Mouse (Mus musculus): ENCODE results near the gene Jazf1.

Jazf1 gene

GRCm38 (mm10) chr6:52956131-52956530 lies 112.3 kb downstream of the Jazf1 start:
- CTCF ChIA-PET: no interaction called here

- CTCF ChIA-PET: no interaction called here
These were observed 113.1 kb downstream of the Jazf1 start for GRCm38 (mm10) chr6:52955304-52955703.

DNA sequence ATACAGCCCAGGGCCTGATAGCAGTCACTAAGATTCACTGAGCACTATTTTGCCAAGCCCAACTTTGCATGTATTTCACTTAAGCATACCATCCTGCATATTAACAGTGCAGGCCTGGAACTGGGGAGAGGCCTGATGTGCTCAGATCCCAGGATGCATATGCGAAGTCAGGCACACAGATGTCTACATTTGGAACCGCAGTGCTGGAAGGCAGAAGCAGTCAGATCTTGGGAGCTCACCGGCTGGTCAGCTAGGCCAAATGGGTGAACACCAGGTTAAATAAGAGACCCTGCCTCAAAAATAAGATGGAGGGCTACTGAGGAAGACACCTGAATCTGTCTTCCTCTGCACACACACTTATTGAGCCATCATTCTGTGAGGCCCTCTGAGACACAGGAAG lies 113.6 kb downstream of the Jazf1 start:
- CTCF ChIA-PET: no interaction called here

- CTCF ChIA-PET: no interaction called here
These were observed 114.0 kb downstream of the Jazf1 start for GRCm38 (mm10) chr6:52954441-52954840.

- CTCF ChIA-PET: no interaction called here
These were observed 115.9 kb downstream of the Jazf1 start for GRCm38 (mm10) chr6:52952526-52952900.

DNA sequence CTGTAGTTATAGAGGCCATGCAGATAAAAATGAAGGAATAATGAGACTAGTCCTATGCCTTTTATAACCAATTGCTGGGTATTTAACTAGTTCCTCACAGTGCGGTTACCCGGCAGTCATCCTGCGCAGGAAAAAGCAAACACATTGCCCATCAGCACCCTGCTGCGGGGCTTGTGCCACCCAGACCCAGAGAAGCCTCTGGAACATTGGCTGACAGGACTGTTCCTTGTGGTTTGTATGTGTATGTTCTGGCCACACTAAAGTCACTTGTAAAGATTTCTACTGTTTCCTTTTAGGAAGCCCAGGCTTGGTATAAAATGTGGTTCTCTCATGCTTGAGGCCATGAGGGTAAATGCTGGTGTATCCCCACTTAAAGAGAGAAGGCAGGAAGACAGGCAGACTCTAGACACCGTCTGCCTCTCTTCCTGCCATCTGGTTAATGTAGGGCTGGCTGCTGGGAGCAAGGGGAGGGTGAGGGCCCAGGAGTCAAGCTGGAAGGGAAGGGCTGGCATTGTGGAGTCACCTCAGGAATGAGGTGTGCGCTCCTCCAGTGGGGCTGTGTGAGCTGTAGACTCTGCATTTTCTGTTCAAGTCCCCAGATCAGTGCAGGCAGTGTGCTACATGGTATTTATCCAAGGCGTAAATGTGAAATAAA lies 116.4 kb downstream of the Jazf1 start:
- CTCF ChIA-PET: no interaction called here

DNA sequence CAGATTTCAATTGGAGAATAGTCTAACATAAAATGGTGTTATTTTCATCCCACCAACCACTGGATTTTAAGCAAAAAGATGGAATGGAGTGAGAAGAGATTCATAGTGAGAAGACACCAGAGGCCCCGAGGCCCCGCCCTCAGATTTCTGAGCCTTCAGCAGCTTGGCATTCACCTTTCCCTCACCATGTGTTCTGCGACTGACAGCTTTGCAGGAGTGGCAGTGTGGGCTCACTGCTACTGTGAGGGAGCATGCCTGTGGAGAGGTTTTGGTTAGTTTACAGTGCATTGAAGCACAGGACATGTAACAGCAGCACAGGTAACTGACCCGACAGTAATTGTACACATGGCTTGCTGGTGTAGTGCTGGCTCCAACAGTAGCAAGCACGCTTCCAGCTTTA lies 118.1 kb downstream of the Jazf1 start:
- CTCF ChIA-PET: no interaction called here

DNA sequence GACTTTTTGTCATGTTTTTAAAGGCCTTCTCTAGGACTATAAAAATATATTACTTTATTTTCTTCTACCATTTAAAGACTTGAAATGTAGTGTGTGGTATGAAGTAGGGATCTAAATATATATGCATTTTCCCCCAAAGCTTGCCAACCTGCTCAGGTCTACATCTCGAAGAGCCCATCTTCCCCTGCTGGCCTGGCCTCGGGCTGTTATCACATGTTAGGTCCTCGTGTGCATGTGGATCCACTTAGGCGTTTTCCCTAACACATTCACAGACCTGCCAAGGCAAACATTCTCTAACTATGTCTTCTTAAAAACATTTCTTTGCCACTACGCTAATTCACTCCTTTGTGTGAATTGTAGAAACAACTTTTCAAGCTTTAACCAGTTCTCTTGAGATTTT lies 125.9 kb downstream of the Jazf1 start:
- CTCF ChIA-PET: no interaction called here

- CTCF ChIA-PET: interaction anchor here (0.5 kb wide), 1 partner anchor 1418 kb away, joined by 6 read pairs; no protein-coding TSS in a partner anchor
These were observed 126.3 kb downstream of the Jazf1 start for GRCm38 (mm10) chr6:52942101-52942500.

DNA sequence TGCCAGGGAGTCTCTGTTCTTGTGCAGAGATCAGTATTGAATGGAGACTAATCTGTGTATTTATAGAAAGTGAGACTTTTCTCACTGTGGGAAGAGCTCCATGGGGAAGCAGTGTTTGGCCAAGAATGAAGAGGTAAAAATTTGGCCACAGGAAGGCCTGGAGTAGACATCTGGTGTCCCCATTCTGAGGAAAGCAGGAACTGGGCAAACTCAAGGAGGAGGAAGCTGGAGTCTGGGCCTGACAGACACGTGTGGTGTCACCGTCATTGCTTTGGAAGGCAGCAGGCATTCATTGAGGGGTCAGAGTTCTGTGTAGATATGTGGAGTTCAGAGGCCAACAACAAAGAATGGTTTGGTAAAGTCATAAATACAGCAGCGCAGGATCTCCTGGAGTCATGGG lies 130.5 kb downstream of the Jazf1 start:
- CTCF ChIA-PET: no interaction called here

GRCm38 (mm10) chr6:52936995-52937394 lies 131.4 kb downstream of the Jazf1 start:
- CTCF ChIA-PET: no interaction called here

DNA sequence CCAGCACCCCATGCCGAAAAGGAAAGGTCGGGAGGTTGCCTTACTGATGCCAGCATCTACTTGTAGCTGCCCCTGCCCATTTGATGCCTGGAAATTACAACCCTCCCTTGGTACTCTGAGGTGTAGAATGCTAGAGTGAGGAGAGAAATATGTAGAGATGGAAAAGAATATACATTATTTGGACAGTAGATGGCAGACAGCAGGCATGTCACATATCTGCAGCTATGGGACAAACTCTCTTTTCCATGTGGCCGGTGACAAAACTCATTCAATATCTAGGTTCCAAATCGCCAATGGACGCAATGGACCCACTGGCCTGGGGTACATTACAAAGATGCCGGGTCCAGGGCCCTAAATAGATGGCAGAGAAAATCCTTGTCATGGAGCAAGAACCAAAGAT lies 134.4 kb downstream of the Jazf1 start:
- CTCF ChIA-PET: no interaction called here

GRCm38 (mm10) chr6:52932603-52933178 lies 135.7 kb downstream of the Jazf1 start:
- CTCF ChIA-PET: no interaction called here

GRCm38 (mm10) chr6:52929358-52929757 lies 139.1 kb downstream of the Jazf1 start:
- CTCF ChIA-PET: no interaction called here

GRCm38 (mm10) chr6:52926947-52927346 lies 141.5 kb downstream of the Jazf1 start:
- CTCF ChIA-PET: no interaction called here

DNA sequence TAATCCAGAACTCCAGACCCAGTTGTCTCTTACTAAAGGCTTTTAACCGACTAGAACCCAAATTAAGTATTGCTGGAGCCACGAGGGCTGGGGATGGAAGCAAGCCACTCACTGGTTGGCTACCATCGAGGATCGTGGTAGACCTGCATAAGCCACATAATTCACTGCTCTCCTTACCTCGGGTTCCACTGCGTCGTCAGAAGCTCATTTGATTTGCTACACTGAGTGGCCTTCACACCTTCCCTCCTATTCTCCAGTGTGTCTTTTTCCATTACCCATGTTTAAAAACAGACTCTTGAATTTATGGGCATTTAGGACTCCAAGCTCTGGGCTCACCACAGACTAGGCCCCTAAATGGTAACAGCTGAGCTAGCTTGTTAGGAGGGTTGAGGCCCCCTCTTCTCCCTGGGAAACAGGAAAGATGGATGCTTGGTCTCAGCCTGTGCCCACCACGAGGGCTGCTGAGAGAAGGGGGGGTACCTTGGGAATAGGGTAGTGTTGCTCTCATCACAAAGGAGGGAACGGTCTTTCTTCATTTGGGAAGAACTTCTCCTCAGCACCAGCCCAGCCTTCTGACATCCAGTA lies 142.9 kb downstream of the Jazf1 start:
- CTCF ChIA-PET: no interaction called here

GRCm38 (mm10) chr6:52921248-52921647 lies 147.2 kb downstream of the Jazf1 start:
- CTCF ChIA-PET: no interaction called here

DNA sequence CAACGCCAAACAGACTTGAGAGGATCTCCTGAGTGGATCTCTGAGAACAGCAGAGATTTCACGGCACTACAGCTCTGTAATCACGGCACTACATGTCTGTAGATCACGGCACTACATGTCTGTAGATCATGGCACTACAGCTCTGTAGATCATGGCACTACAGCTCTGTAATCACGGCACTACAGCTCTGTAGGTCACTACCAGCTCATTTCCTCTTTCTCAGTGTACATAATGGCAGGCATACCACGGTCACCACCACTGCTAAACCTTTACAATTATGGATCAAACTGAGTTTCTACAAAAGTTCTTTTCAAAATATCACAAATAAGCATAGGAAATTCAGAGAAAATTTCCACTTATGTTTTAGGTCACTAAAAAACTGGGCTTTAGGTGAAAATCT lies 147.7 kb downstream of the Jazf1 start:
- CTCF ChIA-PET: no interaction called here

DNA sequence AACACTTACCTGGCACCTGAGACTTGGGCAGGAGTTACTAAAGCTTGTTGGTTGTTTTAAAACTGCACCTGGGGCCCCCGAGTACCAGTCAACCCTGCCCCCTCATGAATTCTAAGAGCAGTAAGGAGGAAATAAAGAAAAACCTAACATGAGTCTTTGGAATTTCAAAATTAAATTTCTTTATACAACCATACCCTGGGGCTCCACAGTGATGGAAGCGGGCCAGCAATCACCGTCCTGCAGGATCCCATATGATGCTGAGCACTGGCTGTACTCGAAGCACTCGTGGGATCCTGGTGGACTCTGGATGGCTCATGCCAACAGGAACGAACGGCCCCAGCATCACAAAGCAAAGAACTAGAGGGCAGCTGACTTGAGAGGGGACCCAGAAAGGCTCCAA lies 149.0 kb downstream of the Jazf1 start:
- CTCF ChIA-PET: interaction anchor here (1.0 kb wide), 1 partner anchor 663 kb away, joined by 4 read pairs; no protein-coding TSS in a partner anchor

DNA sequence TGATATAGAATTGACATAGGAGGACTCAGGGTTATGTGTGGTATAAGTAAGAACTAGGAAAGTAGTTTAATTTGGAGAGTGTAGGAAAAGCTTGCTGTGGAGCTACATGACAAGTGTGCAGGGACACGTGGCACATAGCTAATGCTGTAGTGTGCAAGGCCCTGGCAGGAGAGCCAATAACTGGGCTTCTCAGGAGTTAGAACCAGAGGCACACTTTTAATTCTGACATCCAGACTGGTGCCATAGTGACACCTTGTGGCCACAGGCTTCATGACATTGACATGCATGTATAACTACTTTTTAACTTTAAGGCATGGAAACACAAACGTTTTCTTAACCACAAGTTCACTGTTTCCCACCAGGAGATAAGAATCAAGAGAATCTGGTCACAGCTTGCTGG lies 149.5 kb downstream of the Jazf1 start:
- CTCF ChIA-PET: interaction anchor here (0.7 kb wide), 1 partner anchor 659 kb away, joined by 3 read pairs; no protein-coding TSS in a partner anchor

DNA sequence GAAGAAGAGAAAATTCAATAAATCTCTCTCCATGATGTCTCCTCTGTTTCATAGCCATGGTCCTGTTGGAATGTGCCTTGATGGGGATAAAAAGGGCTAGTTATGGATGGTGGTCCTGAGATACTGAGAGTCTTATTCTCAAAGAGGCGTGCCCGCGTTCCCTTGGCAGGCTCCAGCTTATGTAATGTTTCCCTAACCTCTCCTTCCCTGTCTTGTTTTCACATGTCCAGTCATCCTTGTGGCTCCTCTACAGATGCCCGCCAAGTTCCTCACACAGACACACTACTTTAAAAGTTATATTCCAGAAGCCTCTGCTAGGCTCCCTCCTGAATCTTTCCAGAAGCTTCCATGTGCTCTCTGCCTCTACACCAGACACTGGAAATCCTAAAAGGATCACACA lies 151.0 kb downstream of the Jazf1 start:
- CTCF ChIA-PET: no interaction called here

DNA sequence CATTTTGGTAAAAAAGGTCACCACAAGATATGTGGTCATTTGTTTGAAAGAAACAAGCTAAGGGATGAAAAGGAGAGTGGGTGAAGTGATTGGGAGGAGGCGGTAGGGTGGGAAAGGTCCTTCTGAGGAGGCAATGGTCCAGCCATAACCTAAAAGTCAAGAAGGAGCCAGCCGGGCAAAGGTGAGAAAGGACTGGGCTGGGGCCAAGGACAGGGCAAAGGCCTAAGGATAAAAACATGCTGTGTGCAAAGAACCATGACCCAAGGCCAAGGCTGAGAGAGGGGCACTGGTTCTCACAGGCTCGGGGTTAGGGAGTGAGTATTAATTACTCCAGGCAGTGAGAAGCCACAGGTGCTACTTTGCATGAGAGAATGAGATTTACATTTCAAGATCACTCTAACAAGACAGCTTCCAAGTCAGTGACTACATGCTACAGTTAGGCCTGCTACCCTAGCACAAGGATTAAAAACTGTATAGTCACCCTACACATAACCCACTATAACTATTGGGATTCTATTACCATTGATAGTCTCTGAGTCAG lies 151.5 kb downstream of the Jazf1 start:
- CTCF ChIA-PET: no interaction called here

- CTCF ChIA-PET: no interaction called here
These were observed 153.5 kb downstream of the Jazf1 start for GRCm38 (mm10) chr6:52914921-52915320.

Measured in spleen, embryonic (tissue).